Mouse (Mus musculus) c-Kit-negative CD71-positive TER-119-positive erythroid progenitor cells, embryonic 14.5 days (primary cell): ENCODE data around the gene Babam2.

Experiments used
- DNase-seq: peaks from one replicate; pipeline ENCODE4 v3.0.0-alpha.2; 2013; ENCODE audit warnings: low read depth, low spot score

Gene Babam2

DNA sequence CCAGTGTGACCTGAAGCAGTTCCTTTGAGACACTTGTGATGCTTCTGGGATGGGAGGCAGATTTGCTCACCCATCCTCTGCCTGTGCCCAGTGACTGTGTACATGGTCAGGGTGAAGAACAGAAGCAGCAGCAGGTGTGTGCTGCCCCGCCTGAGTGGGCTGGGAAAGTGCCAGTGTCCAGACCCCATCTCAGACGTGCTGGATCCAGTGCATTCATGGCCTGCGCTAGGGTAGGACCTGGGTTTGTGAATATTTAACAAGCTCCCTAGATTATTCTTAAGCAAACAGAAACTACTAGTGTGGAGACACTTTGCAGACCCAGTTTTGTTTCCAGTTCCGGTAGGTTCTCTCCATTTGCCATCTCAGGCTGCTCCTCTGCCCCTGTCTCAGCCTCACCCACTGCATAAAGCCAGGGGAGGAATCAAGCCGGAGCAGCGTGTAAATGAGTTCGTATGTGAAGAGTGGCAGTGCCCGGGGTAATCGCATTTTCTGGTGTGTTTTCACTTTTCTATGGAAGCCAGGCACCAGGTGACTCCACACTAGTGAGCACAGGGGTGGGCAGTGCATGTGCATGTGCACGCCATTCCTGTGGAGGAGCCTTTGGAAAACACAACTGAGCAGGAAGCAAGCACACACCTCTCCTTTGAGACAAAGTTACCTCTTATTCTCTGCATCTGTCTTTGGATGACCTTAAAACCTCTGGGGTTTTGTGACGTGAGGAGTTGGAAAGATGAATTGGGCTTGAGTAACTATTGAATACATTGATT, 290.2 kb downstream of the Babam2 start:
- DNase-seq: no peak

DNA sequence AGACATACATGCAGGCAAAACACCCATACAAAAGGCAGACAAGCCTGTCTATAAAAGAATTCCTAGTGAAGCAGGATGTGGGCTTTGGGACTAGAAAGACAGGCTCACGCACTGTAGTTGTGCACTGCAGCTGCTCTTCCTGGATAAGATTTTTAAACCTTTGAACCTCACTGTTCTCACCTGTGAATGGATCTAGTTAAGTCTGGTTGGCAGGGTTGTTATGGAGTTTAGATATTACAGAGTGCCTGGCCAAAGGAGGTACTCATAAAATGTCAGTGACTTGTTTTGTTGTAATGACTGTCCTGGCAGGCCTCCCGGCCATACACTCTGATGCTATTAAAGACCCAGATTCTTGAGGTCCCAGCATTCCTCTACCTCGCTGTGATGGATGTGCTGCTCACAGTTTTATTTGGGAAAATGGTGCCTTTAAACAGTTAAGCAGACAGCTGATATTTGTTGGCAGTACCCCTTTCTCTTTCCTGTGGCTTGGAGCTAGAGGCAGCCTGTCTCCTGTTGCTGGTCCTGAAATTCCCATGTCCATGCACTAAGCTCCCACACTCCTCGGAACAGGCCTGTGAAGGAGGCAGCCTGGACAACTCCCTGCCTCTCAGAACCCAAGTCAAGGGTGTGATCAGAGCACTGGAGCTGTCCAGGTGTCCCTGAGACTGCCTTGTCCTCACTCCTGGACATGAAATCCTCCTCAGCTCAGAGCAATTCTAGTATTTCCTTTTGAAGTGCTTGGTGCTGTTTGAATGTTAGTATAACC, 299.9 kb downstream of the Babam2 start:
- no peak for DNase-seq

DNA sequence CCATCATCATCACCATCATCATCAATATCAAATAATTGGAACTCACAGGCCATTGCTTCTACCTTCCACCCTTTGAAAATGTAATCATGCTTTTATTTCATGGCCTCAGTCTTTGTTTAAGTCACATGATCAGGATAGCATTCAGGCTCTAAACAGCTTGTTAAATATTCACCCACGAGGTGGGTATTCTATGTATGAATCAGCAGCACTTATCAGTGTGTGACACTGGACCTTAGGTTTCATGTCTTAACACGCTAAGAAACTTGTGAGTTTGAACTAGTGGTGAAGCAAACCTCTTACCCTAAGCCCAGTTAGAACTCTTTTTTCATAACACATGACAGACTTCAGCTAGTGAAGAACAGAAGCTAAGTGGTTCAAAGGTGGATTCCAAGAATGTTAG, 301.3 kb downstream of the Babam2 start:
- DNase-seq: no peak

DNA sequence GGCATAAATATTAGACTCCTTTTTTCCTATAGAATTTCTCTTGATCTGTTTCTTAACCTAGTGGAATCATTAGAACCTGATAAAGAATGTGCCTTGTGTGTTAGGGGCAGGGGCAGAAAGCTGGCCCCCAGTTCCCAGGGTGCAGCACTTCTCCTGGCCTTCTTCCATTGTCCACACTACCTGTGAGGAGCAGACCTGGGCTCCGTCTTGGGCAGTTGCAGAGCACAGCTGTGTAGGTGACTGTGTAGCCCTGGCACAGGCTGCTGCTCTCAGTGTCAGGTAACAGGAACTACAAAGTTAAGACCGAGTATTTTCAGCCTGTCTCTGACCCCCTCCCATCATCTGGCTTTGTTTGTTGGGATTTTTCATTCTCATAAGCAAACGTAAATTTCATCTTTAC, 302.6 kb downstream of the Babam2 start:
- no peak for DNase-seq

DNA sequence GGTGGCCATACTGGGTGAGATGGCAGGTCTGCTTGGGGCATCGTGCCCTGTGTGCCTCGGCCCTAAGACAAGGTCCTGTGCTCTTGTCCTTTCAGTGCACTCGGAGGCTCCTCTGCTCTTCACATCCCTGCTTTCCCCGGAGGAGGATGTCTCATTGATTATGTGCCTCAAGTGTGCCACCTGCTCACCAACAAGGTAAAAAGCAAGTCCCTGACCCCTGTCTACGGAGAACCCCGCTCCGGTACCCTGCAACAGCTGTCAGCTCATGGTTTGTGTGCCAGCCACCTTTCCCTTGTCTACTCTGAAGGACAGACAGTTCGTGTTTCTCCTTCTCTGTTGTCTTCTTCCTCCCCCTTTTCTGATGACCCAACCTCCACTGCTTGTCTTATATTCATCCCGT, 303.8 kb downstream of the Babam2 start:
- DNase-seq: no peak

DNA sequence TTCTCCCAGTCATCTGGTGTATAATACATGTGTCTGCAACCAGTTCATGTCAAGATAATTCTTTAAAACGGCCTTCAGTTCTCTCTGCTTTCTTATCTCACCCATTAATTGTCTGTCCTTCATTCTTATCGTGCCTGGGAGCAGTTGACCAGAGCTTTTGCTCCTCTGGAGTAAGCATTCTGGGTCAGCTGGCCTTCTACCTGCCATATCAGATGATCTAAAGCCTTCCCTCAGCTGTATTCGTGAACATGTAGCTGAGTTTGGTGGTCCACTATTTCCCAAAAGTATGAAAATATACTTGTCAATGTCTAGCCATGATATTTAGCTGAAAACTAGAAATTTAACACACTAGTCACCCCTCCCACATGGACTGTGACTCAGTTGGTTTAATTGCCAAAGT, 304.3 kb downstream of the Babam2 start:
- no peak for DNase-seq

DNA sequence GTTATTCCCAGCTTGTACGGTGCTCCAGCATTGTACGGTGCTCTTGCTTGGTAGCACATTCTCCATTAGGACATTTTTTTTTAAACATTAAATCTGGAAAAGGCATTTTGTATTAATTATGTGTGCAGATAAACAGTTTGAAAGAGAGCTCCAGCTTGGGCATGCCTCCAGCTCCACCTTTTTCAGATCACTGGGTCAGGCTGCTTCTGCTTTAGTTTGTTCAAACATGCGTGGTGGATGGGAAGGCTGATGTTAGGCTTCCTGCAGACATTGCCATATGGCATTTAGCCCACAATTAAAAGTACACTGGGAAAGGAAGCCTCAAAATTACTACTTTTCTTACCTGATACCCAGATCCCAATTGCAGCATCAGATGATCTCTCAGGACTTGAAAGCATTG, 310.9 kb downstream of the Babam2 start:
- no peak for DNase-seq

DNA sequence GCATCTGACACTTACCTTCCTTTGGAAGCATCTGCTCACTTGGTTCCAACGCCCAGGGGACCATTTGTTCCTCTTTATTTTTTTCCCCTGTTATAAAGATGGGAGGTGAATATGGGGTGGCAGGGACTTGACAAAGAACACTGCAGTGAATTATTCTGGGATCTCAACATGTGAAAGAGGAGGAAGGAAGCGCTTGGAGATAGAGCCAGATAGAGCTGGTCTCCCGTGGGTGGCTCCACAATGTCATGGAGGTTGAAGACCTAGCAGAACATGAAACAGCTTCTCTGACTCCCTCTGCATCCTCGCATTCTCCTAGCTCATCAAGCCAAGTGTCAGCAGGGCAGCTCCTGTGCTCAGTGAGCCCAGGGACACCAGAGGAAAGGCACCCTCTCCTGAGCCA, 312.6 kb downstream of the Babam2 start:
- no peak for DNase-seq

DNA sequence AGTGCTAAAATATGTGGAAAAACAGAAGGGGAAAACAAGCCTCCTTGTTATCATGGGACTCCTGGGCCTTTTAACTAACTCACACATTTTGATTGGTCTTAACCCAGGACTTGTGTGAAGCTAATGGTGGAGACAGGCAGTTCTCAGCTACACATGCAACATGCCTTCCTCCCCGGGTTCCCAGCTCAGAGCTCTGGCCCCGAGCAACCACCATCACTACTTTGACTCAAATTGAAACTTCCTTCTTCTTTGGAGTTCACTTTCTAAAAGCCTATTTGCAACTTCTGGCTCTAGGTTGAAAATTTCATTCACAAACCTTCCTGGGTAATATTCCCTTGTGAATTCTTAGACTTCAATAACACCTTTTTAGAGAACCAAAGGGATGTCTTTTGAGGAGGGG, 315.6 kb downstream of the Babam2 start:
- DNase-seq: no peak

DNA sequence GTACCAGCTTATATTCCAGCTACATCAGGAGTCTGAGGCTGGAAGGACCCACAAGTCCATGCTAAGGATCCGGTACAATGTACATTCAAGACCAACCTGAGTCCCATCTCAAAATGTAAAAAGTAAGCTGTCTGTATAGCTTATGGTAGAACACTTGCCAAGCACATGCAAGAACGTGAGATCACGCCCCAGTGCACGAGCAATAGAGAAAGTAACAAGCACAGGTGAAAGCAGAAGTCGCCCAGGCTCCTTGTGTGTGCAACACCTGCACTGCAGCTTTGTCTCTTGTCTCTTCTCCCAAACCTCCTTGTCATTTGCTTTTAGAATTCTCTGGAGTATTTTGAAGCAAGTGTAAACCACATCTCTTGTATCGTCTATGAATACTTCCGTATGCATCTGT, 317.3 kb downstream of the Babam2 start:
- no peak for DNase-seq

DNA sequence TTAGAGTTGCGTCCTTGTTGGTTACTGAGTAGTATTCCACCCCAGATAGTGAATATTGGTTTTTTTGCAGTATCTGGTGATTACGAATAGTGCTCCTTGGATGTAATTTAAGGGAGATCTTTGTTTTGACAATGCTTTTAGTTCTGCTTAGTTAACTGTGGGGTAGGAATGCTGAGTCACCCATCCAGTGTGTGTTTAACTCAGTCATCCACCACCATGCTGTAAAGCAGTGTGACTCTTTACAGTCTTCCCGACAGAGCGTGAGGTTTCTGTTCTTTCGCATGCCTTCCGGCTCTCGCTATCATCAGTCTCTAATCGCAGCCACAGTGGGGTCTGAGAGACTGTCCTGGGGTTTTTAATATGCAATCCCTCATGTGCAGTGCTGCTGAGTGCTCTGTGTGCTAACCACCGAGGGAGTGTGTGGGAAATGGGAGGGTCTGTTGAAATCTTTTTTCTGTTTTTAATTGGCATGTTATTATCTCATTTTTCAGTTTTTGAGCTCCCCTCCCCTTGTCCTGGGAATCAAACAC, 318.5 kb downstream of the Babam2 start:
- no peak for DNase-seq

DNA sequence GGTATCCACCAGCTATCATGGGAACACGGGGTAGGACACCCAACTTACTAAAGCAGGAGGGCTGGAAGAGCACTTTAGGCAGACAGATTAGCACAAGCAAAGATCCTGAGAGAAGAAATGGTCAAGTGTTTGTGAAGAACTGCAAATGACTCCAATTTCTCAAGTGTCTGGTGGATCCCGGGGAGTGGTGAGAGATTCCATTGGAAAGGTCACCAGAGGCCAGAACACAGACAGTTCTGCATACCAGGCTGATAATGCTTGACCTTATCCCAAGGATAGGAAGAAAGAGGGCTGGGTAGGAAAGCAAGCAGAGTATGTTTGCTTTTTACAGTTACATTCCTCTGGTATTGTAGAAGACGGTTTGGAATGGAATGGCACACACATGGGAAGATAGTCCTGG, 320.2 kb downstream of the Babam2 start:
- DNase-seq: no peak

DNA sequence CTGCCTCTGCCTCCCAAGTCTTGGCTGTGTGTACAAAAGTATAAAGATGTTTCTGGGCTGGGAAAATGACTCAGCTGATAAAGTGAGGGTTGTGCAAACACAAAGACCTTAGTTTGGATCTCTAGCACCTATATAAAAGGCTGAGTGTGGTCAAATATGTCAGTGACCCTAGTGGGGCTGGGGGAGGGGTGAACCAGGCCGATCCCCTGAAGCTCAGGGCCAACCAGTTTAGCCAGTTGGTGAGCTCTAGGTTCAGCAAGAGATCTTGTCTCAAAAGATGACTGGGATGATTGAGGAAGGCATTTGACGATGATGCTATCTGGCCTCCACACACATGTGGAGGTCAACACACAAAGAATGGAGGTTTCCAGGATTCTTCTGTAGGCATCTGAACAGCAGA, 320.8 kb downstream of the Babam2 start:
- no peak for DNase-seq

DNA sequence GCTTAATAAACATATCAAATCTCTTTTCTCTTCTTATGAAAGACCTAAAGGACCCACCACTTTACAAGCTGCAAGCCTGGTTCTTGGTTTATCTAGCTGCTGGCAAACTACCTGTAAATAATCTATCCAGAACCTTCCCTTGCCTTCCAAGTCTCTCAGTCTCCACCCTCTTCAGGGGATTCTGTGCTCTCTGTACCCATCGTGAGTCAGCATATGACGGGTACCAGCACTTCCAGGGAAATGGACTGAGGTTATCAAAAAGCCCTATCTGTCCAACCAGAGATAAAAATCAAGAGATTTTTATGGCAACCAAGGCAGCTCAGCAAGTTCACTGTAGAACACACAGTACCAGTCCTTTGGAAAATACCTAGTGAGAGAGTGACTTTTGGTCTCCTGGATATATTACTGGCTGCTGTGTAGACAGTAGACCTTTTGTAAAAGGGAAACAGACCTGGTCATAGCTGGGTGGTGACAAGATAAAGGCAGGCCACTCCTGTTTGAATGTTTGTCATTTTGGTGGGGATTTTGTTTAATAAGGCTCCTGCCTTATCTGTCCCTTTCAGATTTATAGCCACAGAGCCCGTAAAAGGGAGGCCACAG, 332.4 kb downstream of the Babam2 start:
- no peak for DNase-seq

DNA sequence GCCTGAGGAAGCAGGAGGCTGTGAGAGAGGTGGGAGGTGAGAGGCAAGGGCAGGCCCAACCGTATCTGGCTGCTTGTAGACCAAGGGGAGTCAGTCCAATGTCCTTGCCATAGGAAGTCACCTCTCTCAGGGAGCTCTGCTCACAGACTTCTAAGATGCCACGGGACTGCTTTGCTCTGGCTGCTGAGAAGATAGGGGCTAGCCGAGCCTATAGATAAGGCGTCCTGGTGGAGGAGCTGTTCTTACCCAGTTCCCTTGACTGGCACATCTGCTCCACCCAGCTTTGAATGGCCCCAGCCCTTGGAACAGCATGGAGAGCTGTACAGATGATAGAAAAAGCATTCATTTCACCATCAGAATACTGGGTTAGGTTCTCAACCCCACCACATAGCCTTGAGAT, 335.7 kb downstream of the Babam2 start:
- DNase-seq: no peak

DNA sequence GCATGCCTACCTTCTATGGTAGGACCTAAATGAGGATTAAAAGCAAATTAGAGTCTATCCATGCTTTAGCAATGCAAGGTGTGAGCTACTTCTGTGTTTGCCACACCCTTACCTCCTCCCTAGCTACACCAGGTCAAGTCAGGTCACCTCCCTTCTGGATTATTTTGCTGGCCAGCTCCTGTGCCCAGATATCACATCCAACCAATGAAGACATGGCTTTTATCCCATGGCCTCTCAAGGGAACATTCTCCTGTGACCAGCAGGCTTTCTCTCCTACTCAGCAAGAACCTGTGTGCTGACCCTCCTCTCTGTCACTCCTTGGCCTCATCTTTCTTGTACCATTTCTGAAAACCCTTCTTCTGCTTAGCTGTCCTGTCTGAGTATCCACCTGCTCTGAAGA, 336.1 kb downstream of the Babam2 start:
- no peak for DNase-seq

DNA sequence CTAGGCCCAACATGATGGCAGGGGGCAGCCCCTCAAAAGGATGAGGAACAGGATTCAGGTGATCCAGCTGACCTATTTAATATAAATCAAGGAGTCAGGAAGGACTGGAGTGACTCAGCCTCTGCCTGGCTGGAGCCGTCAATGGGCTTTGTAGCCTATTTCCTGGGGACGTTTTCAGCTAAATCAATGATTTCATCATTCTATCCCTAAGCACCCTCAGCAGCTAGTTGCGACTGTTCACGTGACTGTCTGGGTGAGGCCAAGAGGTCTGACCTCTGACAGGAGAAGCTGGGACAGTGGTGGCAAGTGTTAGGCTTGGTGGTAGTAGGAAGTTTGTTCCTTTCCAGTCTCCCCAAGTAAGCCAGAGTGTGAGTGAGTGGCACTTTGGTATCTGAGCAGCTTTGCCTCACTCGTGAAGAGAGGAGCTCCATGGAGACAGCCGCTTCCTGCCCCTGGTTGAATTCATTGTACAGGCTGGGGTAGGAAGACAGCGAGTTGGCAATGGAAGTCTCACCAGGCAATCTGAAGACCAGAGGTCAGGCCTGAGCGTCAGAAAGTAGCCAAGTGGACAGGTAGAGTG, 337.1 kb downstream of the Babam2 start:
- DNase-seq: no peak

DNA sequence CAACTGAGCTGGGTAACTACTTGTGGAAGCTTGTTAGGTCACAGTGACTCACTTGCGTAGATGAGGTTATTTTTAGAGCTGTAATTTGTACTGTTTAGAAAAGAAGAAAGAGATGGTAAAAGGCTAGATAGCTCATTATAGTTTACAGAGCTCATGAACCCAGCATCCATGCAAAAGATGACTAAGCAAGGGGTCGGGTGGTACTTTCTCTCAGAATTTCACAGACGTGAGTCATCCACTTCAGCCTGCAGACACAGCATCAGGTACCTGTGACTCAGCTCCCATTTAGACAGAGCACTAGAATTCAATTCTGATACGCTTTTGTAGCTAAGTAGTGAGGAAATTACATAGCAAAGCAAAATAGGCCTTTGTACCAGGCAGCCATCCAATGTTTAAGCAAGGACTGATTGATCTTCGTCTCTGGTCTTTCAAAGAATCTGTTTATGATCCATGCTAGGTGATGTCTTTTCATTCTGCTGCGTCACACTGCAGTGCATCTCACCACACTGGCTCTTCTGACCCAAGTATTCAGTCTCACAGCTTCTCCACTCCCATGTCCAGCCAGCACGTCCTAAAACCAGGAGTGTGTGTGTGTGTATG, 338.3 kb downstream of the Babam2 start:
- DNase-seq: no peak

DNA sequence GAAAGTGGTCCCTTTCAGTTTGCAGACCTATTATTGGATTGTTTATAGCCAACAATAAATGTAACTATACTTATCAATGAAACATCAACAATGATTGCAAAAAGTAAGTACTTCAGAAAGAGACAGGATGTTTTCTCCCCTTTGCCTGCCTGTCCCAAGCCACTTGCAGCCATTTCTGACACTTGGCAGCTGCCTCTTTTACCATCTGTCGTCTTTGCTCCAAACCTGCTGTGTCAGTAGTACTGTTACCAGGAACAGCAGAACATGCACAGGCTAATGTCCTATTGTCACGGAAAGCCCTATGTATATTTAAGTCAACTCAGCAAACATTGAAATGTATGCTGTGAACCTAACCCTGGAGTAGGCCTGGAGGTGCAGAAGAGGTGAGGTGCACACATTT, 339.4 kb downstream of the Babam2 start:
- DNase-seq: no peak

DNA sequence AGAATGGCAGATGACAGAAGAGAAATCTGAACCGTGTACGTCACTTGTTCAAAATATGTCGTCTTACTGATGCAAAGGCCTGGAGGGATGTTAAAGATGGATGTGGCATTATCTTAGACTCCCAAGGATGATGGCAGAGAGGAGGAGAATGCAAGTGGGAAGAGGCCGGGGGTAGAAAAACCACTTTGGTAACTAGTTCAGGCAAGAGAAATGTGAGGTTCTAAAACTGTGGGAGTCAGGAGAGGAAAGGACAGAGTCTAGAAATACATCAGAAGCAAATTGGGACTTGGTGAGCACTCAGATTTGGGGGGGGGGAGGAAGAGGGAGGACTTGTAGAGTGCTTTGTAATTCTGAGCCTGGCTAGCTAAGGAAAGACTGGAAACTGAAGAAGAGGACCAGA, 340.1 kb downstream of the Babam2 start:
- no peak for DNase-seq

DNA sequence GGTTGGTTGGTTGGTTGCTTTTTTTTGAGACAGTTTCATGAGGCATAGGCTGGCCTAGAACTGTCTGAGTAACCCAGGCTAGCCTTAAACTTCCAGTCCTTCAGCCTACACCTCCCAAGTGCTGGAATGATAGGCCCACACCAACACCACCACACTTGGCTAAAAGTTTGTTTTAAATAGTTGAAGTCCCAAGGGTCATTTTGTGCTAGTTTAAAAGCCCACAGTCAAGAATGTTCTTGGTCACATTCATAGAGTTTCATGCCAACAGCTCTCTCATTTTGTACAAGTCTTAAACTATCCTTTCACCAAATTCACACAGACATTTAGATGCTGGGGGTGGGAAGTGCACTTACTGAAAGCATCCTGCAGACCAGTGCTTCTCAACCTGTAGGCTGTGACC, 341.5 kb downstream of the Babam2 start:
- no peak for DNase-seq

DNA sequence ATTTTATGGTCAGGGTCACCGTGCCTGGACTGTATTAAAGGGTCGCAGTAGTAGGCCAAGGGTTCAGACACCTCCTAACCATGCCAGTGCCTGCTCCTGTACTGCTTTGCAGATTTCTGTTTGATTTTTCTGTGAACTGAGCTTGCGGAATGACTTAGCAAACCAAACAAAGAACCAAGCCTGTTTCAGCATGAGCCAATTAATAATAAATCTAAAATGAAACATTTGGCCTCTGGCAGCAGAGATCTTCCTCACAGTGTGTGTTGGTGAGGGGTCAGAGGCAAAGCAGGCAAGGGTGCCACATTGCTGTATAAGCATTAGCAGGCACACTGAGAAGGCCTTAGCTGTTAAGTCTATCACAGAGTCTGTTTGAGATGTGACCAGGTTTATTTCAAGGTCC, 342.0 kb downstream of the Babam2 start:
- no peak for DNase-seq
